Mouse (Mus musculus): ENCODE results near the gene Rhot2.

Gene Rhot2

GRCm38 (mm10) chr17:25796211-25796771 is 48.4 kb downstream of the Rhot2 start:
- no peak for DNase-seq (ENCODE audit: low spot score)

GRCm38 (mm10) chr17:25795609-25796092 is 49.0 kb downstream of the Rhot2 start, which contains the start of gene AC134908.4:
Gene AC134908.4 (minus strand): TSS chr17:25795659.
- DNase-seq (ENCODE audit: low spot score), result no peak

- DNase-seq (ENCODE audit: low spot score), result no peak
These were observed 49.7 kb downstream of the Rhot2 start for GRCm38 (mm10) chr17:25794998-25795397.

DNA sequence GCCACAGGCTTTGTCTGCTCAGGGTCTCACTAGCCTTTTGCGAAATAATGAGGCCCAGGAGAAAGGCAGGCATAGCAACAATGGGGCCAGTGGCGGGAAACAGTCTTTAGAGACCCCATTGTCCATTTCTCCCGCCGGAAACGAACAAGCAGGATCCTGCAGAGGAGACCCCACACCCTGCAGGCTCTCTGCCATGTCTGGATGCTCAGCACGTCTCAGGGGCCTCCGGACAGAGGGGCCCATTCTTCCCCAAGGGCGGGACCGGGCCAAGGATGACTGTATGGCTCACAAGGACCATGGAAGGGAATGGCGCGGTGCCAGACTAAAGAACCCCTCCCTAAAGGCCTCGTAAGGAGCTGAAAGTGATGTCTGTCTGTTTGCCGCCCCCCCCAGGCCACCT is 50.5 kb downstream of the Rhot2 start:
- DNase-seq (ENCODE audit: low spot score), result no peak

DNA sequence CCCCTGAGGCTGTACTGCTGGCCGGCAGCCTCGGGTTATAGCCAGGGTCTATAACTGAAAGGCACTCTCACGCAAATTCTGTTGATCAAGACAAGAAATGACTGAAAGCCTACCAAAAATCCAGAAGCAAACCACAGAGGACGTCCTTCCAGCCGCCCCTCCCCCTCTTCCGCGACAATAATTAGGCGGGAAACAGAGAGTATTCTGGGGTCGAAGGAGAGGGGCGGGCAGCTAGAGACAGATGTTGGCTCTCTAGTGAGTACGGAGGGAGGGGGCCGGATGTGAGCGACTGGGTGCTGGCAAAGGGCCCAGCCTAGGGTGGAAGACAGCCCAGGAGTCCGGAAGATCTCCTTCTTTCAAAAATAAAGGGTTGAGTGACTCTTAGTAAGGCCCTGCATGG is 52.0 kb downstream of the Rhot2 start, which contains the start of gene Fam173a:
Fam173a (minus strand) TSS at position 287 of the 400 bp plus-strand sequence.
- peak; percentile 73 for DNase-seq (ENCODE audit: low spot score)

GRCm38 (mm10) chr17:25791843-25792527 is 52.7 kb downstream of the Rhot2 start:
- peak; percentile 83 for DNase-seq (ENCODE audit: low spot score)

DNA sequence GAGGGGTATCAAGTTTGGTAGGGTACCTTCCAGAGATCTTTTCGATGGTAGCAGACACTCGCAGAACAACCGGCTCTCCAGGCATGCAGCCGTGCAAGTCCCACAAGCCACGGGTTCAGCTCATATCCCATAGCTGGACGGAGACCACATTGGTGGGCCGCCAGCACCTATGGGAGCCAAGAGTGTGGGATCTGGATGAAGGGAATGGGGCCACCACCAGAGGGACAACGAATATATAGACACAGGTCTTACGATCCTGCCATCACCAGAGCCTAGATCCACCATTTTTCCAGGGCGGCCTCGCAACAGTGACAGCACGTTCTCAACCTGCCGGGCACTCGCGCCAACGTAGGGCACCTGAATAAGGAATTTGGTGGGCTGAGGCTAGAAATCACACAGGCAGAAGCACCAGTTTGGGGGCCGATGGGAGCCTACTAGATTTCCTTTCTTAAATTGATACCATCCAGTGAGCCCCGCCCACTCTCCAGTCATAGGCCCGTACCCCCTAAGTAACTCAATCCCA is 53.3 kb downstream of the Rhot2 start:
- no peak for DNase-seq (ENCODE audit: low spot score)

All from urinary bladder, postnatal 14 days (tissue).